Mouse (Mus musculus): ENCODE measurements around the gene Lmx1a.

Lmx1a gene

DNA sequence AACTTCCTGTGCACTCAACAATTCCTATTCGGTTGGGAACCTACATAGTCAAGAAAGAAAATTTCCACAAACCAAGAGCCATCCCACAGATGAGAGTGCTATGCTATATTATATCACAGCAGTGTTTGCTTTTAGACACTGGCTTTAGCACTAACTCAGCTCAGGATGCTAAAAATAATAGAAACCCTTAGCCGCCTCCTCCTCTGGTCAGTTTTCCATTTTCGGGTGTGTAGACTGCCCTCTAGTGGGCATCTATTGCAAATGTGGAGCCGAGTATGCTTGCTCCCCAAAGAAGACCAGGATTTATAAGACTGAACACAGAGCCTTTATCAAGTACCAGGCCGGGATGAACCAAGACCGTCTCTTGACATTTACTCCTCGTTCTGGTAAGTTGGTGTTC lies 207.2 kb downstream of the Lmx1a start:
- peak in 1 of 2 experiments; percentile 28 for DNase-seq

Data from kidney, adult 8-10 months (tissue).